Mouse (Mus musculus) monocyte, adult 2 months (primary cell): ENCODE measurements around the gene Fam166a.

Experiments used
- DNase-seq, 2 experiments: peaks; one replicate each; pipeline ENCODE4 v3.0.0; 2022; ENCODE audit warnings: low spot score in 2 of 2, low read depth in 1 of 2

Gene Fam166a

GRCm38 (mm10) chr2:25185625-25186574, 32.6 kb upstream of the Fam166a start:
- no peak for DNase-seq

- DNase-seq: no peak
Measured at GRCm38 (mm10) chr2:25186575-25186930, 32.0 kb upstream of the Fam166a start.

GRCm38 (mm10) chr2:25187841-25188240, 30.7 kb upstream of the Fam166a start:
- no peak for DNase-seq

- DNase-seq: peak; percentile 63 to 72
Measured at GRCm38 (mm10) chr2:25193330-25193770, 25.2 kb upstream of the Fam166a start.

GRCm38 (mm10) chr2:25194006-25194405, 24.5 kb upstream of the Fam166a start:
- no peak for DNase-seq

- no peak for DNase-seq
Measured at GRCm38 (mm10) chr2:25194486-25195171, 23.9 kb upstream of the Fam166a start.

GRCm38 (mm10) chr2:25195211-25196156, 23.1 kb upstream of the Fam166a start:
- peak in 1 of 2 experiments; percentile 64 for DNase-seq

- DNase-seq: peak in 1 of 2 experiments; percentile 49
Measured at GRCm38 (mm10) chr2:25196172-25196954, 22.2 kb upstream of the Fam166a start, which contains the start of gene Tor4a. Tor4a (minus strand) TSS chr2:25196886.

GRCm38 (mm10) chr2:25197191-25197590, 21.4 kb upstream of the Fam166a start:
- DNase-seq: no peak

GRCm38 (mm10) chr2:25197946-25198345, 20.6 kb upstream of the Fam166a start:
- DNase-seq: no peak

- DNase-seq: no peak
Measured at GRCm38 (mm10) chr2:25200631-25201030, 17.9 kb upstream of the Fam166a start.

- no peak for DNase-seq
Measured at GRCm38 (mm10) chr2:25203631-25204214, 14.8 kb upstream of the Fam166a start.

- DNase-seq: no peak
Measured at GRCm38 (mm10) chr2:25207593-25207992, 11.0 kb upstream of the Fam166a start.

- DNase-seq: no peak
Measured at GRCm38 (mm10) chr2:25210686-25211085, 7.9 kb upstream of the Fam166a start.

- peak; percentile 80 to 83 for DNase-seq
Measured at GRCm38 (mm10) chr2:25211121-25211670, 7.3 kb upstream of the Fam166a start, which contains the start of gene Nelfb. Nelfb (minus strand) TSS chr2:25211489.

GRCm38 (mm10) chr2:25213266-25213865, 5.2 kb upstream of the Fam166a start:
- no peak for DNase-seq

- no peak for DNase-seq
Measured at GRCm38 (mm10) chr2:25214444-25214843, 4.1 kb upstream of the Fam166a start, which contains the start of gene Stpg3. Stpg3 (minus strand) TSS chr2:25214637.

GRCm38 (mm10) chr2:25217666-25218065, 879 bp upstream of the Fam166a start:
- DNase-seq: no peak

- DNase-seq: no peak
Measured at GRCm38 (mm10) chr2:25221331-25221772, 2.8 kb downstream of the Fam166a start.
